Mouse (Mus musculus): ENCODE measurements around the gene Gm45213. TPM values are rescaled to one million over a fixed set of nuclear protein-coding genes. Genes with fewer than 3 reads are reported as not detected.
A peak's percentile ranks its signal among the peaks of the same experiment; 100 is the strongest.

Gm45213 gene
- total RNA-seq (2021): not detected

DNA sequence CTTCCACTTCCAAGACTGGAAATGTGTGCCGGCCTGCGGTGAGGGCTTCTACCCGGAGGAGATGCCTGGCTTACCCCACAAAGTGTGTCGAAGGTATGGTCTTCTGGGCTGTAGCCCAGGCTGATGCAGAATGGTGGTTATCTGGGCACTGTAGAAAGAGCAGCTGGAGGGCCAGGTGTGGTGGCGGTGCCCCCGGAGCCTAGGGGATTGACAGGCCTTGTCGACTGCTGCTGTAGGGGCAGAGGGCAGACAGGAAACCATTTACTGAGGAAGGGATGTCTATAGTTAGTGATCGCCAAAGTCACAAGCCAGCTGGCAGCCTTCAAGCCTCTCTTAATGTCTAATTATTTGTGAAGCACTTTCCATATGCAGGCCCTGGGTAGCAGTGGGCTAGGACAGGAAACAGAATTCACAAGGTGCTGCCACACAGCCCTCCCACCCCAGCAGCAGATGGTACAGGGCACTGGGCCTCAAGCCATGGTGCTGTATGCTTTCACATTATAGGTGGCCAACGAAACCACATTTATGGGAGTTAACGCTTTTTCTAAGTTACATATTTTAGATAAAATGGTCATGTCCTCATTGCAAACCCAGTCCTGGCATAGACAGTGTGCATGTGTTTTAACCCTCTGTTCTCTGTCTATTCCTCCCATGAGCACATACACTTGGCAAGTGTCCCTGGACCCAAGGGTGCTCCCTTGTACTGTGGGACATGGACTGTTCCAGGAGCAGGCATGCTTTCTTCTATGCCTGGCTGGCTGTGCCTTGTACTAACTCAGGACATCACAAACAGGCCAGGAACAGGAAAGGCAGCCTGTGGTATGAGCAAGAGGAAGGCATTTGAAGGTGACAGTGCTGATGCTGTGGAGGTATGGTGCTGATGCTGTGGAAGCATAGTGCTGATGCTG is at the start of gene Gm45213:
TSS of gene Gm45213 (plus strand) at position 51 of the 908 bp plus-strand sequence.
- intact Hi-C loops (cut with DNase I): no loop called here
- DNase-seq: no peak

DNA sequence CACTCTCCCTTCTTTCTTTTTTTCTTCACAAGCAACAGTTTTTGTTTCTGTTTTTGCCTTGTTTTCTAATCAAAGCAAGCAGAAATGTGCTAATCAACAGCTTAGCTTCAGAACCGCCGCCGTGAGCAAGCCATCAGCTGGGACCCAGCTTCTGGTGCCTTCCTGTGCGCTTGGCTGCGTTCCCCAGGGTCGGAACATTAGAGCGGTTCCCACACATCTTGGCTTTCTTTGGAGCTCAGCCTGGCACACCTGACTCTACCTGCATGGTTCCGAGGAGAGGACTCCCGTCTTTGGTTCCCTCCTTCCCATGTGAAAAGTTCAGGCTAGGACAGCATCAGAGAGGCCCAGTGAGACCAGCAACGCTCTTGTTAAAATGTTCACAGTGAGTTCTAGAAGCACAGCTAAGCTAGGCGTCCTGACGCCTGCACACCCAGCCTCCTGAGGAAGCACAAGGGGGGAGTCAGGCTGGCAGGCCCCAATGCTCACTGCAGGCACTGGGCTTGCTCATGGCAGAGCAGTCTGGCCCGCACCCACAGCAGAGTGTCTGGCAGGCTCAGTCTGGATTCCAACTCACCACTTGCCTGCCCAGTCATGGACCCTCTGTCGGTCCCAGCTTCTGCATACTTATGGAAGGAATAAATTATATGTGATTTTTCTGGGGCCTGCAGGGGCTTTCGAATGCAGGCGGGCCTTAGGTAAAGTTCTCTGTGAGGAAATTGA is 42.2 kb upstream of the Gm45213 start:
- no peak for DNase-seq
- intact Hi-C loops (cut with DNase I): no loop called here

GRCm38 (mm10) chr7:66001797-66002196 is 41.6 kb upstream of the Gm45213 start:
- intact Hi-C loops (cut with DNase I): no loop called here
- DNase-seq: no peak

GRCm38 (mm10) chr7:66003447-66003846 is 40.0 kb upstream of the Gm45213 start:
- intact Hi-C loops (cut with DNase I): no loop called here
- no peak for DNase-seq

DNA sequence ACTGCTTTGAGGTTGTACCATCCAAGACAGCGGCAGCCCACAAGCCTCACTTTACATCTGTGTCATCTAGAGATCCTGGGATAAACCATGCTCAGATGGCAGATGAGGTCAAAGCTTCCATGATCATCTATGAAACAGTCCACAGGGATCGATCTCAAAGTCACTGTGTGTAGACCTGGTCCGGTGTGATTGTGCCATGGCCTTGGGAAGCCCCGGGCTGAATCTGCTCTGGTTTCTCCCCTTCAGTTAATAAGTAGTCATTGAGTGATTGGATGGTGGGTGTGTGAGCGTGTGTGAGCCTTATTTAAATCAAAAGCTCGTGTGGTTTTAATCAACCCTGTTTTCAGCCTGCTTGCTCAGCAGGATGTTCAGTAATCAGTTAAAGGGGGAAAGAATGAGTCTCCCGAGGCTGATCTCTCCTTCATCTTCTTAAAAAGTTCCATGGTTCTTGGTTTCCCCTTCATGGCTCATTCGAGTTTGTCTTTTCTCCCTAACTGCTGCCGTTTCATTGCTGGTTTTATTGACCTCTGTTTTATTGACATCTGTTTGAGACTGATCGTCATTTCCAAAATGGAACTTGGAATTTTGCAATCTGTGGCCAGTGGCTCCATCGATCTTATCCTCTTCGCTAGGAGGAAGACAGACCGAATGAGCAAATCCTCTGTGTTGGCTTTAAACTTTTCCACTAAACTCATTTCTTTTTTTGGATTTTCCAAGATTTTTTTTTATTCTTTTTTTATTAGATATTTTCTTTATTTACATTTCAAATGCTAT is 39.4 kb upstream of the Gm45213 start:
- no peak for DNase-seq
- intact Hi-C loops (cut with DNase I): no loop called here

- intact Hi-C loops (cut with DNase I): no loop called here
- no peak for DNase-seq
Measured at GRCm38 (mm10) chr7:66005066-66005465, 38.3 kb upstream of the Gm45213 start.

GRCm38 (mm10) chr7:66008161-66008891 is 35.1 kb upstream of the Gm45213 start:
- no peak for DNase-seq
- intact Hi-C loops (cut with DNase I): no loop called here

DNA sequence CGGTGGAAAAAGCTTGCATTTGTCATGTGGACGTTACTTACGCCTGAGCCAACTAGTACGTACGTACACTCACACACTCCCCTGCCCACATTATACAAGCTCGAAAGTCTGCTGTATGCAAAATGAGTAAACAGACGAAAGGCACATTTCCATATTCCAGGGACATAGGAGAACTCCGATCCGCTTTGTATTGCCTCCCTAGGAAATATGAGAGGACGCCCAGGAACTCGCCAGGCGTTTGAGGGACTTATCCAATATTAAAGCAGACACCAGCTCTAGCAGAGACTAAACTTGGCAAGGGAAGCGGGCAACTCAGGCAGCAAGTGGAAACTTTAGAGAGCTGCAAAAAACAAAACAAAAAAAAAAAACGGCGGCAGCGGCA is 34.5 kb upstream of the Gm45213 start:
- no peak for DNase-seq
- intact Hi-C loops (cut with DNase I): no loop called here

DNA sequence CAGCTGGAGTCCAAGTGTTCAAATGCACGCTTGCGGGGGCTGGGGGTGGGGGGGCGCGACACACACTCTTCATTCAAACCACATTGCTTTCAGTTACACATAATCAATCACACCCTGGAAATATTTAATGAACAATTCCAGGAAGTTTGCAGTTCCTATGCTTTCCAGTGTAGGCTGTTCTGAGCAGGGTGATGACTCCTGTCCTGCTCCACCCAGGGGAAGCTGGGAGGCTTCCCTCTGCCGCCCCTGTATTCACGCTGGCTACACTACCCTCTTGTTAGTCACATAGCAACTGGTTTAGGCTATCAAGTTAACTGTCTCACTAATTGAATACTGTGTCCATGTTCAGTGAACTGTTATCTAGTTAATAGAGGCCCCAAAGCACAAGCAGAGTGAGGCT is 32.9 kb upstream of the Gm45213 start:
- intact Hi-C loops (cut with DNase I): no loop called here

GRCm38 (mm10) chr7:66027747-66028146 is 15.7 kb upstream of the Gm45213 start:
- peak; percentile 21 to 27 for DNase-seq
- intact Hi-C loops (cut with DNase I): loop anchor here (5.0 kb wide), 1 partner anchor 165 kb away; the partner anchor contains the start of gene Pcsk6

More for the DNA sequence above, 32.9 kb upstream of the Gm45213 start:
- DNase-seq: no peak

DNA sequence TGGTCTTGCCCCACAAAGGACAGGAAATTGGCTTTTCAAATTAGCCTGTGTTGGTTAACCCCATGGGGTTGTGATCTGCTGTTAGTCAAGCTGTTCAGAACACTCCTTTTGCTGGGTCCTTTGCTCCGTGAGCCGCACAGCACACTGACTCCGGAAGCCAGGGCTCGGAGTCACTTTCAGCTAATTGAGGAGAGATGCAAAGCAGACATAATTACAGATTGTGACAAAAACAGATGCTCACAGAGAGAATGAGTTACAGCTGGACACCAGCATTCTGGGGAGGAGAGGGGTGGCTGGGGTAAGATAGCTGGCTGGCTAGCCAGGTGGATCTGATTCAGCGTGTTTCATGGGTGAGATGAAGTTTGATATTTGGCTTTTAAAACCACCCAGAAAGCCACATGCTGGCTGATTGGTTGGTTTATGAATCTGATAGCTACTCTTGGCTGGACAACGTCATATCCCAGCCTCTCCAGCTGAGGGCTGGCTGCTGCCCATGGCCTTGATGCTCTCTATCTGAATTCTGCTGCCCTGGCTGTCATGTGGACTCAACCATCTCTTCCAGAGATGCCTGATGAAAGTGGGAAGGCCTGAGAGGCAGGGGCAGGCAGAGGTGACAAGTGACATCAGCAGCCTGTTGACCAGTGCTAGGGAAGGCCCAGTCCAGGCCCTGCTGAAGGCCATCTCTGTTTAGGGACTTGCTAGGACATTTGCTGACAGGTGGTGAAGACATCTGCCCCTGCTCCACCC is 14.5 kb upstream of the Gm45213 start:
- intact Hi-C loops (cut with DNase I): loop anchor here (5.0 kb wide), 1 partner anchor 167 kb away; the partner anchor contains the start of gene Pcsk6
- peak; percentile 20 to 28 for DNase-seq

- intact Hi-C loops (cut with DNase I): no loop called here
- DNase-seq: no peak
Measured at GRCm38 (mm10) chr7:66036809-66037208, 6.6 kb upstream of the Gm45213 start.

- intact Hi-C loops (cut with DNase I): no loop called here
Measured at GRCm38 (mm10) chr7:66038261-66038660, 5.1 kb upstream of the Gm45213 start.

GRCm38 (mm10) chr7:66038730-66039129 is 4.7 kb upstream of the Gm45213 start:
- DNase-seq: no peak
- intact Hi-C loops (cut with DNase I): no loop called here

More at GRCm38 (mm10) chr7:66038261-66038660, 5.1 kb upstream of the Gm45213 start:
- no peak for DNase-seq

DNA sequence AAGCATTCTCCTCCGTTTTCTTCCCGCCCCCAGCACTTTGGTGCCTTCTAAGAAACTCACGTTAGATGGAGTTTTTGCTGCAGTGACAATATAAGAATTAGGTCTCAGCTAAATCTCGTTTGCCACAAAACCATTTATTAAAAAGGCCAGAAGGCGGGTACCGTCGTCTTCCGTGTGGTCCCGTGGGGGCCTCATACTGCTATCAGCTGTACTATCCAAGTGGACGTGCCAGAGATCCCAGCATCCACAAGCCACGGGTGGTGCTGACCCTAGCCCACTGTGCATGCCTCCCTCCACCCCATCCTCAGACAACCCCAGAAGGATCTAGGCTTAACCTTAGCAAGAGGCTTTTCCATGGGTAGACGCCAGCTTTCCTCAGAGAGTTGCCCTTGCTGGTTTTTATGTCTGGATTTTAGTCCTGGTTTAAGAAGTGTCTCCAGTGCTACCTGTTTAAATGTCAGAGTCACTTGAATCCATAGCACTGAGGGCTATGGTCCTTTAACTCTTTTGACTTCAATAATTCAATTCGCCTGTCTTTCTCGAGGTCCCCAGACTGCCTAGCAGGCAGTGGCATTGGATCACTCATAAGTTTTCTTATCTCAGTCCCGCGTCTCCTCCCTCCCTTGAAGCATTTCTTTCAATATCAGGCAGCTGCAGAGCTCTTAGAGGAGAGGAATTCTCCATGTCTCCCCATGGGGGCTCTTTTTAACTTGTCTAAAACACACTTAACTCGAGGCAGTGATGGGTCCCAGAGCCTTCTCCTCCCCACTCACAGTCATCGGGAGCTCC is 3.2 kb upstream of the Gm45213 start:
- intact Hi-C loops (cut with DNase I): no loop called here
- DNase-seq: no peak

DNA sequence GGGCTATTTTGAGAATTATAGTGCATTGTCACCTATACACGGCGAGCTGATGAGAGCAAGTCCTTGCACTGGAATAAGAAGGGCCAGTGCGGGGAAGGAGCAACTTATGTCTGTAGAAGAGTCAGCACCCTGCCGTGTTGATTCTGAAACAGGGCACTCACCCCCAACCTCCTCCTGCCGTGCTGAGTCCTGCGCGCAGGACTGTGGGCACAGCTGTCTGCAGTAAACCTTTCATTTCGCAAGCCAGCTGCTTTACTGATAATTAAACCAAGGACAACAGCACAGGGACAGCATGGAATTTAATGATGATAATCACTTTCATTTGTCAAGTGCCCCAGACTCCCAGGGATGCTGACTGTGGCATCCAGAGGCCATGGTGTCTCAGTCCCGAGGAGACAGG is 1.2 kb downstream of the Gm45213 start:
- intact Hi-C loops (cut with DNase I): no loop called here

GRCm38 (mm10) chr7:66046921-66047918 is 3.8 kb downstream of the Gm45213 start:
- DNase-seq: no peak
- intact Hi-C loops (cut with DNase I): no loop called here

More for the DNA sequence above, 1.2 kb downstream of the Gm45213 start:
- no peak for DNase-seq

Data from heart, postnatal 10 days (tissue).